Mouse (Mus musculus) embryonic facial prominence, embryonic 15.5 days (tissue): ENCODE data around the gene Tnfrsf14. TPM values are rescaled to one million over a fixed set of nuclear protein-coding genes. Genes with fewer than 3 reads are reported as not detected.

Source experiments
- polyA plus RNA-seq: library from polyadenylated mRNA; unstranded; fragments of >200 nt; fragmentation: Nextera tagmentation; extraction: Ambion mirVana; gene quantifications from 2 replicates; pipeline ENCODE4 v1.2.1, GENCODE M21; 2015

Gene Tnfrsf14
- polyA plus RNA-seq, 1 experiment from 2014 or later, result 2.3 TPM

Other genes starting within 250 kb of the Tnfrsf14 start
- 0.74 and 0.75 TPM in 2 replicates for gene Ttc34, start 91.1 kb downstream of the Tnfrsf14 start, polyA plus RNA-seq
- 0.38 and 0.57 TPM in 2 replicates for gene Mmel1, start 59.0 kb downstream of the Tnfrsf14 start, polyA plus RNA-seq
- gene Fam213b, start 29.4 kb downstream of the Tnfrsf14 start, polyA plus RNA-seq, result 57.5 and 59.9 TPM in 2 replicates
- gene Hes5, start 32.4 kb upstream of the Tnfrsf14 start, polyA plus RNA-seq, result 6.6 and 7.7 TPM in 2 replicates
- 41.9 and 43.6 TPM in 2 replicates for gene Pank4, start 35.6 kb upstream of the Tnfrsf14 start, polyA plus RNA-seq
- 22.4 and 24.4 TPM in 2 replicates for gene Plch2, start 128.2 kb upstream of the Tnfrsf14 start, polyA plus RNA-seq
- 21.6 and 22.1 TPM in 2 replicates for gene Pex10, start 138.5 kb upstream of the Tnfrsf14 start, polyA plus RNA-seq
- 157 and 164 TPM in 2 replicates for gene Rer1, start 157.8 kb upstream of the Tnfrsf14 start, polyA plus RNA-seq
- gene Morn1, start 158.0 kb upstream of the Tnfrsf14 start, polyA plus RNA-seq, result 7.7 and 8.7 TPM in 2 replicates